Mouse (Mus musculus): ENCODE results near the gene Gpr19. TPM values are rescaled to one million over a fixed set of nuclear protein-coding genes. Genes with fewer than 3 reads are reported as not detected.
A peak's percentile ranks its signal among the peaks of the same experiment; 100 is the strongest.

Gene Gpr19
- polyA plus RNA-seq, 1 experiment from 2014 or later: 42.4 TPM

- H3K27ac ChIP-seq (replicated peaks): no peak overlapping the region
- 79% methylated on average over 2 of the region's 2 CpGs for WGBS
- no peak overlapping the region for H3K4me3 ChIP-seq
- no peak for ATAC-seq (ENCODE audit: low FRiP score, low read depth)
- no peak overlapping the region for H3K4me2 ChIP-seq (replicated peaks)
- peaks cover 32% of the 10 kb centered on the region for H3K36me3 ChIP-seq
- peaks cover 29% of the 10 kb centered on the region for H3K4me1 ChIP-seq
- no peak overlapping the region for H3K9ac ChIP-seq (replicated peaks)
- H3K27me3 ChIP-seq: no peaks in the 10 kb centered on the region
- H3K9me3 ChIP-seq: no peaks in the 10 kb centered on the region
These were observed 18.3 kb downstream of the Gpr19 start for GRCm38 (mm10) chr6:134880046-134880445.

GRCm38 (mm10) chr6:134879556-134879955 lies 18.8 kb downstream of the Gpr19 start:
- WGBS: 92% methylated on average over 5 of the region's 5 CpGs
- Histone ChIP-seq H3K9me3 (no peaks in the 10 kb centered on the region), H3K9ac (replicated peaks) (no peak overlapping the region), H3K27ac (replicated peaks) (no peak overlapping the region), H3K36me3 (peaks cover 32% of the 10 kb centered on the region), H3K4me3 (no peak overlapping the region), H3K4me2 (replicated peaks) (no peak overlapping the region), H3K27me3 (no peaks in the 10 kb centered on the region), H3K4me1 (peaks cover 24% of the 10 kb centered on the region)
- no peak for ATAC-seq (ENCODE audit: low FRiP score, low read depth)

- WGBS: 77% methylated on average over 1 of the region's 1 CpGs
- Histone ChIP-seq H3K27ac (replicated peaks) (no peak overlapping the region), H3K9ac (replicated peaks) (no peak overlapping the region), H3K9me3 (no peaks in the 10 kb centered on the region), H3K4me3 (no peak overlapping the region), H3K4me1 (peaks cover 17% of the 10 kb centered on the region), H3K4me2 (replicated peaks) (no peak overlapping the region), H3K27me3 (no peaks in the 10 kb centered on the region), H3K36me3 (peaks cover 30% of the 10 kb centered on the region)
- no peak for ATAC-seq (ENCODE audit: low FRiP score, low read depth)
These were observed 20.5 kb downstream of the Gpr19 start for GRCm38 (mm10) chr6:134877892-134878291.

GRCm38 (mm10) chr6:134877276-134877675 lies 21.1 kb downstream of the Gpr19 start:
- Histone ChIP-seq H3K4me2 (replicated peaks) (no peak overlapping the region), H3K4me1 (peaks cover 17% of the 10 kb centered on the region), H3K4me3 (no peak overlapping the region), H3K9me3 (no peaks in the 10 kb centered on the region), H3K27ac (replicated peaks) (no peak overlapping the region), H3K9ac (replicated peaks) (no peak overlapping the region), H3K27me3 (no peaks in the 10 kb centered on the region), H3K36me3 (peaks cover 29% of the 10 kb centered on the region)
- ATAC-seq (ENCODE audit: low FRiP score, low read depth): no peak
- 86% methylated on average over 4 of the region's 4 CpGs for WGBS

GRCm38 (mm10) chr6:134876795-134877194 lies 21.6 kb downstream of the Gpr19 start:
- H3K4me3 ChIP-seq: no peak overlapping the region
- peaks cover 17% of the 10 kb centered on the region for H3K4me1 ChIP-seq
- H3K9me3 ChIP-seq: no peaks in the 10 kb centered on the region
- no peak overlapping the region for H3K9ac ChIP-seq (replicated peaks)
- no peaks in the 10 kb centered on the region for H3K27me3 ChIP-seq
- peaks cover 27% of the 10 kb centered on the region for H3K36me3 ChIP-seq
- 80% methylated on average over 6 of the region's 6 CpGs for WGBS
- H3K27ac ChIP-seq (replicated peaks): no peak overlapping the region
- H3K4me2 ChIP-seq (replicated peaks): no peak overlapping the region
- ATAC-seq (ENCODE audit: low FRiP score, low read depth): no peak

GRCm38 (mm10) chr6:134873018-134873417 lies 25.4 kb downstream of the Gpr19 start:
- no peak overlapping the region for H3K9ac ChIP-seq (replicated peaks)
- H3K4me1 ChIP-seq: no peaks in the 10 kb centered on the region
- H3K4me3 ChIP-seq: no peak overlapping the region
- H3K9me3 ChIP-seq: no peaks in the 10 kb centered on the region
- no peak for ATAC-seq (ENCODE audit: low FRiP score, low read depth)
- 85% methylated on average over 2 of the region's 2 CpGs for WGBS
- H3K4me2 ChIP-seq (replicated peaks): no peak overlapping the region
- no peak overlapping the region for H3K27ac ChIP-seq (replicated peaks)
- peaks cover 54% of the 10 kb centered on the region for H3K36me3 ChIP-seq
- no peaks in the 10 kb centered on the region for H3K27me3 ChIP-seq

GRCm38 (mm10) chr6:134872236-134872635 lies 26.1 kb downstream of the Gpr19 start:
- WGBS: 90% methylated on average over 2 of the region's 2 CpGs
- H3K4me2 ChIP-seq (replicated peaks): no peak overlapping the region

GRCm38 (mm10) chr6:134870887-134871286 lies 27.5 kb downstream of the Gpr19 start:
- Histone ChIP-seq H3K36me3 (peaks cover 60% of the 10 kb centered on the region), H3K9ac (replicated peaks) (no peak overlapping the region), H3K4me1 (no peaks in the 10 kb centered on the region), H3K4me3 (no peak overlapping the region), H3K27me3 (no peaks in the 10 kb centered on the region), H3K27ac (replicated peaks) (no peak overlapping the region), H3K4me2 (replicated peaks) (no peak overlapping the region), H3K9me3 (no peaks in the 10 kb centered on the region)
- WGBS: 95% methylated on average over 4 of the region's 4 CpGs
- no peak for ATAC-seq (ENCODE audit: low FRiP score, low read depth)

More at GRCm38 (mm10) chr6:134872236-134872635, 26.1 kb downstream of the Gpr19 start:
- no peak overlapping the region for H3K27ac ChIP-seq (replicated peaks)
- peaks cover 62% of the 10 kb centered on the region for H3K36me3 ChIP-seq
- no peak overlapping the region for H3K9ac ChIP-seq (replicated peaks)
- no peaks in the 10 kb centered on the region for H3K27me3 ChIP-seq
- no peaks in the 10 kb centered on the region for H3K4me1 ChIP-seq
- no peak for ATAC-seq (ENCODE audit: low FRiP score, low read depth)
- no peaks in the 10 kb centered on the region for H3K9me3 ChIP-seq
- H3K4me3 ChIP-seq: no peak overlapping the region

- H3K36me3 ChIP-seq: peaks cover 63% of the 10 kb centered on the region
- no peaks in the 10 kb centered on the region for H3K4me1 ChIP-seq
- 95% methylated on average over 12 of the region's 12 CpGs for WGBS
- no peak overlapping the region for H3K4me3 ChIP-seq
- no peak overlapping the region for H3K4me2 ChIP-seq (replicated peaks)
- H3K9me3 ChIP-seq: no peaks in the 10 kb centered on the region
- ATAC-seq (ENCODE audit: low FRiP score, low read depth): no peak
- no peaks in the 10 kb centered on the region for H3K27me3 ChIP-seq
- no peak overlapping the region for H3K9ac ChIP-seq (replicated peaks)
- no peak overlapping the region for H3K27ac ChIP-seq (replicated peaks)
These were observed 28.1 kb downstream of the Gpr19 start for GRCm38 (mm10) chr6:134870209-134870742.

GRCm38 (mm10) chr6:134867325-134867724 lies 31.1 kb downstream of the Gpr19 start:
- Histone ChIP-seq H3K27ac (replicated peaks) (no peak overlapping the region), H3K9ac (replicated peaks) (no peak overlapping the region), H3K4me1 (peaks cover 8% of the 10 kb centered on the region), H3K9me3 (no peaks in the 10 kb centered on the region), H3K4me3 (no peak overlapping the region), H3K4me2 (replicated peaks) (no peak overlapping the region), H3K36me3 (peaks cover 57% of the 10 kb centered on the region), H3K27me3 (no peaks in the 10 kb centered on the region)
- no peak for ATAC-seq (ENCODE audit: low FRiP score, low read depth)
- WGBS: 90% methylated on average over 3 of the region's 3 CpGs

- Histone ChIP-seq H3K9ac (replicated peaks) (no peak overlapping the region), H3K9me3 (no peaks in the 10 kb centered on the region), H3K4me1 (peaks cover 14% of the 10 kb centered on the region), H3K4me2 (replicated peaks) (no peak overlapping the region), H3K27ac (replicated peaks) (no peak overlapping the region), H3K27me3 (no peaks in the 10 kb centered on the region), H3K36me3 (peaks cover 49% of the 10 kb centered on the region), H3K4me3 (no peak overlapping the region)
- ATAC-seq (ENCODE audit: low FRiP score, low read depth): no peak
- WGBS: 94% methylated on average over 7 of the region's 7 CpGs
These were observed 32.3 kb downstream of the Gpr19 start for GRCm38 (mm10) chr6:134866113-134866512.

- no peaks in the 10 kb centered on the region for H3K9me3 ChIP-seq
- peaks cover 22% of the 10 kb centered on the region for H3K36me3 ChIP-seq
- peak overlapping the region; percentile 30 for H3K4me3 ChIP-seq
- peak overlapping the region; percentile 53 for H3K4me2 ChIP-seq (replicated peaks)
- no peaks in the 10 kb centered on the region for H3K27me3 ChIP-seq
- peak overlapping the region; percentile 75 for H3K27ac ChIP-seq (replicated peaks)
- peak; percentile 87 for ATAC-seq (ENCODE audit: low FRiP score, low read depth)
- peaks cover 14% of the 10 kb centered on the region for H3K4me1 ChIP-seq
- WGBS: 2% methylated on average over 19 of the region's 19 CpGs
- peak overlapping the region; percentile 41; the same call in 1 of the 2 replicates for H3K9ac ChIP-seq (replicated peaks)
These were observed 35.2 kb downstream of the Gpr19 start for GRCm38 (mm10) chr6:134863146-134863545.

GRCm38 (mm10) chr6:134862671-134863104 lies 35.7 kb downstream of the Gpr19 start:
- peak; percentile 90 for ATAC-seq (ENCODE audit: low FRiP score, low read depth)
- H3K9me3 ChIP-seq: no peaks in the 10 kb centered on the region
- peaks cover 17% of the 10 kb centered on the region for H3K36me3 ChIP-seq
- peak overlapping the region; percentile 53 for H3K4me2 ChIP-seq (replicated peaks)
- 5% methylated on average over 13 of the region's 13 CpGs for WGBS
- H3K27me3 ChIP-seq: no peaks in the 10 kb centered on the region
- H3K4me3 ChIP-seq: peak overlapping the region; percentile 30
- peaks cover 14% of the 10 kb centered on the region for H3K4me1 ChIP-seq
- H3K27ac ChIP-seq (replicated peaks): peak overlapping the region; percentile 75
- H3K9ac ChIP-seq (replicated peaks): 0 out of 2 replicates have a peak overlapping the region, but pooled peaks have one; percentile 7
